Mouse (Mus musculus) stomach, postnatal 0 days (tissue): ENCODE measurements around the gene Wwtr1. TPM values are rescaled to one million over a fixed set of nuclear protein-coding genes. Genes with fewer than 3 reads are reported as not detected.

ENCODE experiments used
- ATAC-seq: fragments of 200-750 bp; cut with Nextera tagmentation; 2 replicates; pipeline ENCODE4 v1.8.0; 2017; ENCODE audit not compliant: low FRiP score, low TSS enrichment
- DNase-seq: peaks from one replicate; pipeline ENCODE4 v3.0.0-alpha.2; 2016; ENCODE audit warnings: low spot score
- H3K27ac ChIP-seq: fragments of 300-500 bp; sonication (generic); replicated peaks from 2 replicates; pipeline ENCODE4 v1.5.1; 2014; ENCODE audit warnings: mild to moderate bottlenecking, control low read depth
- H3K27me3 ChIP-seq: fragments of 300-500 bp; sonication (generic); 2 replicates; pipeline ENCODE4 v1.6.1; 2014; ENCODE audit warnings: low read length; ENCODE audit not compliant: control insufficient read depth, insufficient read depth
- H3K36me3 ChIP-seq: fragments of 300-500 bp; sonication (generic); 2 replicates; pipeline ENCODE4 v1.6.1; 2014; ENCODE audit warnings: low read length, mixed read lengths; ENCODE audit not compliant: control insufficient read depth, insufficient read depth
- H3K4me1 ChIP-seq: fragments of 300-500 bp; sonication (generic); replicated peaks from 2 replicates; pipeline ENCODE4 v1.6.1; 2014; ENCODE audit warnings: antibody characterized with exemption; ENCODE audit not compliant: control insufficient read depth, insufficient read depth
- H3K4me2 ChIP-seq: fragments of 300-500 bp; sonication (generic); replicated peaks from 2 replicates; pipeline ENCODE4 v1.6.1; 2014; ENCODE audit warnings: low read depth, mild to moderate bottlenecking, control low read depth, moderate library complexity
- H3K4me3 ChIP-seq: fragments of 300-500 bp; sonication (generic); 2 replicates; pipeline ENCODE4 v1.5.1; 2014; ENCODE audit warnings: low read depth, low read length, control low read depth
- H3K9ac ChIP-seq: fragments of 300-500 bp; sonication (generic); 2 replicates; pipeline ENCODE4 v1.6.1; 2014; ENCODE audit warnings: mild to moderate bottlenecking, low read length, control low read depth, mixed read lengths
- H3K9me3 ChIP-seq: fragments of 300-500 bp; sonication (generic); 2 replicates; pipeline ENCODE4 v1.6.1; 2016; ENCODE audit warnings: low read length; ENCODE audit not compliant: control insufficient read depth
- CTCF ChIP-seq: IDR thresholded peaks from 2 replicates; pipeline ENCODE4 v1.5.1; 2016; ENCODE audit warnings: antibody characterized with exemption, low read depth, mild to moderate bottlenecking, moderate library complexity
- EP300 ChIP-seq: optimal IDR thresholded peaks from 2 replicates; pipeline ENCODE3; 2016; ENCODE audit warnings: antibody characterized with exemption
- WGBS: fragments of 180-500 bp; shearing (Covaris S2); extraction: QIAGEN DNeasy Blood & Tissue Kit; methylation state at CpG from one replicate; pipeline ENCODE4 v1.1.7; 2014; 5-methylcytosine and 5-hydroxymethylcytosine counted together
- polyA plus RNA-seq: library from polyadenylated mRNA; unstranded; fragments of >200 nt; fragmentation: Nextera tagmentation; extraction: Ambion mirVana; gene quantifications from 2 replicates; pipeline ENCODE4 v1.2.1, GENCODE M21; 2015

Wwtr1 gene
- polyA plus RNA-seq, 1 experiment from 2014 or later = 20.7 TPM

DNA sequence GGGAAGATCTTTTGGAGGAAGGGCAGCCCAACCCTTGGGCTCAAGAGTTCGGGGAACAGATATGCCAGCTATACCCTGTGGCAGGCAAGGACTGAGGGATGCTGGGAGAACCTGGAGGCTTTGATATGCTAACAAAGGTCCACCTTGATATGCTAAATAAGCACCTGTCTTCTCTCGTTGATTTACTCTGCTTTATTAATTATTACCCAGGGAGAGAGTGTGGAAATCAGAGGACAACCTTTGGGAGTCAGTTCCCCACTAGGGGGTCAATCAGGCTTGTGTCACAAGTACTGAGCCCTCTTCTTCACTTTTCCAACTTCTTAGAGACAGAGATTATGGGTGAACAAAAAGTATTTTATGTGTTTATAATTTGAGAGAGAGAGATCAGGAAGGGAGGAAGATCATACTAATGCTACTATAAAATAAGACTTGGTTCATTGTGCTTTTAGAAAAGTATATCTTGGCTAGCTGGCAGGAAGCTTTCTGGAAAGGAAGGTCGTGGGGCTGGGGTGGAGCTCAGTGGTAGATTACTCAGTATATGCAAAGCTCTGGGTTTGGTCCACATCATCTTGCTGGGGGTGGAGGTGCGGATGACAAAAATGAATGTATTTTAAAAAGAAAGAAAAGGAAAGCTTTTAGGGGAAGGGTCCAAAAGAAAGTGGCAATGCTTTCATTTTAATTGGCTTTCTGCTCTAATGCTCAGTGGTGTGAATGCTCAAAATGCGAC, 28.3 kb upstream of the Wwtr1 start:
- Histone ChIP-seq H3K4me3 (no peak overlapping the region), H3K36me3 (no peaks in the 10 kb centered on the region), H3K27ac (0 out of 2 replicates have a peak overlapping the region, but pooled peaks have one; percentile 24), H3K4me1 (no peaks in the 10 kb centered on the region), H3K9ac (no peak overlapping the region), H3K4me2 (no peak overlapping the region), H3K9me3 (no peaks in the 10 kb centered on the region), H3K27me3 (no peaks in the 10 kb centered on the region)
- DNase-seq = no peak
- no peak for ATAC-seq
- TF ChIP-seq CTCF (no peak), EP300 (no peak)
- WGBS = 57% methylated on average over 5 of the region's 5 CpGs

DNA sequence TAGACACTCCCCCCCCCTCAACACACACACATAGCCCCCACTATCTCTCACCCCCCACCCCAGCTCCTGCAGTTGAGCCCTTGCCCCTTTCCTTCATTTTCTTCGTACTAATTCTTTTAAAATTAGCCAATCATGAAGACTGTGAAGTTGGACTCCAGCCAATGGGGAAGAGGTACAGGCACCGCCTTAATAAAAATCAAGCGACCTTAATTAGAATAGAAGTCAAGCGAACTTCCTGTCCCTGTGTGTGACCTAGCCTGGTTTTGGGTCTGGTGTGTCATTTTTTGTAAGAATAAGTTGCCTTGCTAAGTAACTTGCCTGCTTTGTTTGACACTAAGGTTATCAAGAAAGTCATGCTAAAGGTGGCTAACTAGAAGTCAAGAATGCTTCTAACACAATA, 26.9 kb upstream of the Wwtr1 start:
- ATAC-seq (no peak), DNase-seq (no peak)
- no peaks in the 10 kb centered on the region for H3K9me3 ChIP-seq
- no peaks in the 10 kb centered on the region for H3K4me1 ChIP-seq
- no peak for TF ChIP-seq CTCF
- TF ChIP-seq EP300 = no peak
- H3K9ac ChIP-seq = no peak overlapping the region
- H3K4me3 ChIP-seq = no peak overlapping the region
- WGBS = 75% methylated on average over 4 of the region's 4 CpGs
- H3K27ac ChIP-seq = no peak overlapping the region
- no peak overlapping the region for H3K4me2 ChIP-seq
- H3K36me3 ChIP-seq = no peaks in the 10 kb centered on the region
- H3K27me3 ChIP-seq = no peaks in the 10 kb centered on the region

DNA sequence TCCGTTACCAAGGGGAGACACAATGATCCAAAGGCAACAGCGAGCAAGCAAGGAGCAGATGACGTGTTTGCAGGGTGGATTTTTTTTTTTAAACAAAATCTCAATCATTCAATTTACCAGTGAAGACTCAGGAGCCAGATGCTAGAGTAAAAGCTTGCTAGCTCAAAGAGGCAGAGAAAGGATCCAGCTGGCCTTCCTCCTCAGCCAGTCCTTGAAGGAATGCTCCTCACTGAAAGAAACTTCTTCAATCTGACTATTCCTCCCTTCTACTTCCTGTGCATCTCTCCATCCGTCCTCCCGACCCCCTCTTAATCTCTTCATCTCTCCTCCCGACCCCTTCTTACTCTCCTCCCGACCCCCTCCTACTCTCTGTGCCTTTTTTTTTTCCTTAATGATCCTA, 20.9 kb upstream of the Wwtr1 start:
- H3K9me3 ChIP-seq = no peaks in the 10 kb centered on the region
- no peak overlapping the region for H3K9ac ChIP-seq
- no peak for TF ChIP-seq EP300
- no peak for TF ChIP-seq CTCF
- 0 out of 2 replicates have a peak overlapping the region, but pooled peaks have one; percentile 8 for H3K27ac ChIP-seq
- no peak for ATAC-seq
- WGBS = 36% methylated on average over 7 of the region's 7 CpGs
- no peaks in the 10 kb centered on the region for H3K4me1 ChIP-seq
- H3K4me2 ChIP-seq = no peak overlapping the region
- no peak for DNase-seq
- H3K4me3 ChIP-seq = no peak overlapping the region
- no peaks in the 10 kb centered on the region for H3K27me3 ChIP-seq
- no peaks in the 10 kb centered on the region for H3K36me3 ChIP-seq

DNA sequence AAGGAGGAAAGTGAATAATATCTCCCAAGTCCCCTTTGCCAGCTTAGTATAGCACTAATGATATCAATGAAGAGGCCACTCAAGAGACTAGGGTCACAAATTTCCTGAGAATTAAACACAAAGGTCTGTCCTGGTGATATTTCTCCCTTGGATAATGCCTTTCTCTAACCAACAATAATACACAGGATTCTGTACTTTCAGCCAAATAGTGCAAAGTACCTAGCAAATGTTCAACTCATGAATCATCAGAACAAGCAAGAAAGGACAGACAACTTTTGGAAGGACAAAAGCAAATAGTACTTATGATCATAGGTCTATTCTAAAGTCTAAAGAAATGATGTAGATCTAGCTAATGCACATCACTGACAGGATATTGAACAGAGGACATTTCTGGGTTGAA, 19.8 kb upstream of the Wwtr1 start:
- ATAC-seq (no peak), DNase-seq (no peak)
- TF ChIP-seq CTCF = no peak
- TF ChIP-seq EP300 = no peak
- no peak overlapping the region for H3K27ac ChIP-seq
- no peaks in the 10 kb centered on the region for H3K4me1 ChIP-seq
- H3K9ac ChIP-seq = no peak overlapping the region
- no peak overlapping the region for H3K4me3 ChIP-seq
- no peaks in the 10 kb centered on the region for H3K9me3 ChIP-seq
- H3K4me2 ChIP-seq = no peak overlapping the region
- no peaks in the 10 kb centered on the region for H3K27me3 ChIP-seq
- H3K36me3 ChIP-seq = no peaks in the 10 kb centered on the region

DNA sequence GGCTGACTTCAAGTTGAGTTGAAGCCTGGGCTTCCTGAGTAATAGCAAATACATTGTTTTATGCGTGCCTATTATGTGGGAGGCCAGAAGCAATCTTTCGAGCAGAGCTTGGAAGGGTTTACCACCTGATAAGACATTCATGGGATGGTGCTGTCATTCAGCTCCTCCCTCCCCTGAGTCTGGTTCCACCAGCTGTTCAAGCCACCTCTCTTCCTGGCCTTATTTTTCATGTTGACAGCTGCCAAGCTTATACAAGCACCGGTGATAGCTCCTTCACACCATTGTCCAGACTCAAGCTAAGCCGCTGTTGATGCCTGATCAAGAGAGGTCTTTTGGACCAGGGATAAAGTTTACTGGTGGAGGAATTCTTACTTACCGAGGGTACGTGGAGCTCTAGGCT, 10.3 kb upstream of the Wwtr1 start:
- no peaks in the 10 kb centered on the region for H3K9me3 ChIP-seq
- H3K9ac ChIP-seq = no peak overlapping the region
- 67% methylated on average over 6 of the region's 6 CpGs for WGBS
- no peak for TF ChIP-seq CTCF
- no peak for TF ChIP-seq EP300
- ATAC-seq (no peak), DNase-seq (no peak)
- H3K27ac ChIP-seq = no peak overlapping the region
- no peak overlapping the region for H3K4me3 ChIP-seq
- H3K36me3 ChIP-seq = no peaks in the 10 kb centered on the region
- no peaks in the 10 kb centered on the region for H3K4me1 ChIP-seq
- H3K4me2 ChIP-seq = no peak overlapping the region
- H3K27me3 ChIP-seq = no peaks in the 10 kb centered on the region

DNA sequence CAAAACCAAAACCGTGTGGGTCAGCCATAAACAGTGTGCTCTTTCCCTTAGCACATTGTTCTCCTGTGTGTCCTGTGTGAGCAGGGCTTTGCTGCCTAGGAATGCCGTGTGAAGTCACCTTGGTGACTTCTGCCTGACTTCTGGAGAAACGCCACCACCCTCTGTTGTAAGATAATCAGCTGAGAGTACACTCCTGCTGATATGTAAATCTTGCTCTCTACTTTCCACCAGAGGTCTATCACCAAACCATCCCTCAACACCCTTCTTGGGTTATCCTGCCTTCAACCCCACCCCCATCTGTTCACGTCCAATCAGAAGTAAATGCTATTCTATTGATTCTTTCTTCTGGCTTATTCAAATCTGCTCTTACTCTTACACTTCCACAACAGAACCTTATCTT, 7.8 kb upstream of the Wwtr1 start:
- WGBS = 52% methylated on average over 4 of the region's 4 CpGs
- no peaks in the 10 kb centered on the region for H3K4me1 ChIP-seq
- no peak for DNase-seq

More for the DNA sequence above, 7.8 kb upstream of the Wwtr1 start:
- Histone ChIP-seq H3K27me3 (no peaks in the 10 kb centered on the region), H3K9ac (no peak overlapping the region), H3K36me3 (no peaks in the 10 kb centered on the region), H3K9me3 (no peaks in the 10 kb centered on the region), H3K4me3 (no peak overlapping the region), H3K27ac (no peak overlapping the region), H3K4me2 (no peak overlapping the region)
- no peak for TF ChIP-seq CTCF
- no peak for ATAC-seq
